Mouse (Mus musculus): Measurements from ENCODE around the gene Tcf7l2. TPM values are rescaled to one million over a fixed set of nuclear protein-coding genes. Genes with fewer than 3 reads are reported as not detected.
A peak's percentile ranks its signal among the peaks of the same experiment; 100 is the strongest.

Gene Tcf7l2
- polyA plus RNA-seq, 1 experiment from 2014 or later: 142 TPM

GRCm38 (mm10) chr19:55747237-55747925 is 5.8 kb downstream of the Tcf7l2 start:
- WGBS: 11% methylated on average over 13 of the region's 13 CpGs
- ATAC-seq (ENCODE audit: insufficient number of reproducible peaks, insufficient read depth, low FRiP score, low TSS enrichment, low read depth): no peak
- peak overlapping the region; percentile 91 for H3K4me2 ChIP-seq
- no peaks in the 10 kb centered on the region for H3K27me3 ChIP-seq
- H3K9ac ChIP-seq: peak overlapping the region; percentile 57
- H3K4me1 ChIP-seq: peaks cover 79% of the 10 kb centered on the region
- H3K9me3 ChIP-seq: no peaks in the 10 kb centered on the region
- no peaks in the 10 kb centered on the region for H3K36me3 ChIP-seq
- H3K27ac ChIP-seq: peak overlapping the region; percentile 88
- H3K4me3 ChIP-seq: peak overlapping the region; percentile 28

- H3K4me3 ChIP-seq: peak overlapping the region; percentile 28
These were observed 6.3 kb downstream of the Tcf7l2 start for GRCm38 (mm10) chr19:55747926-55748291.

GRCm38 (mm10) chr19:55748801-55749200 is 7.2 kb downstream of the Tcf7l2 start:
- Histone ChIP-seq H3K27ac (peak overlapping the region; percentile 88), H3K27me3 (no peaks in the 10 kb centered on the region), H3K4me1 (peaks cover 90% of the 10 kb centered on the region), H3K4me3 (peak overlapping the region; percentile 28), H3K36me3 (no peaks in the 10 kb centered on the region), H3K9me3 (no peaks in the 10 kb centered on the region), H3K4me2 (peak overlapping the region; percentile 91), H3K9ac (peak overlapping the region; percentile 57; the same call in 1 of the 2 replicates)
- 4% methylated on average over 6 of the region's 6 CpGs for WGBS
- no peak for ATAC-seq (ENCODE audit: insufficient number of reproducible peaks, insufficient read depth, low FRiP score, low TSS enrichment, low read depth)

More at GRCm38 (mm10) chr19:55747926-55748291, 6.3 kb downstream of the Tcf7l2 start:
- Histone ChIP-seq H3K36me3 (no peaks in the 10 kb centered on the region), H3K4me2 (peak overlapping the region; percentile 91), H3K27ac (peak overlapping the region; percentile 88), H3K9ac (0 out of 2 replicates have a peak overlapping the region, but pooled peaks have one; percentile 27), H3K27me3 (no peaks in the 10 kb centered on the region), H3K4me1 (peaks cover 84% of the 10 kb centered on the region), H3K9me3 (no peaks in the 10 kb centered on the region)
- ATAC-seq (ENCODE audit: insufficient number of reproducible peaks, insufficient read depth, low FRiP score, low TSS enrichment, low read depth): no peak
- WGBS: 12% methylated on average over 6 of the region's 6 CpGs

GRCm38 (mm10) chr19:55749532-55749931 is 7.9 kb downstream of the Tcf7l2 start:
- Histone ChIP-seq H3K9ac (peak overlapping the region; percentile 57; the same call in 1 of the 2 replicates), H3K36me3 (no peaks in the 10 kb centered on the region), H3K4me1 (peaks cover 95% of the 10 kb centered on the region), H3K9me3 (no peaks in the 10 kb centered on the region), H3K4me3 (peak overlapping the region; percentile 28), H3K27me3 (no peaks in the 10 kb centered on the region), H3K4me2 (peak overlapping the region; percentile 91), H3K27ac (peak overlapping the region; percentile 88)
- ATAC-seq (ENCODE audit: insufficient number of reproducible peaks, insufficient read depth, low FRiP score, low TSS enrichment, low read depth): 0 out of 2 replicates have a peak, but pooled peaks have one; percentile 29
- WGBS: 5% methylated on average over 7 of the region's 7 CpGs

- Histone ChIP-seq H3K27ac (peak overlapping the region; percentile 73; the same call in 1 of the 2 replicates), H3K9me3 (no peaks in the 10 kb centered on the region), H3K27me3 (no peaks in the 10 kb centered on the region), H3K4me2 (peak overlapping the region; percentile 91), H3K4me1 (peaks cover 91% of the 10 kb centered on the region), H3K36me3 (no peaks in the 10 kb centered on the region), H3K4me3 (peak overlapping the region; percentile 28), H3K9ac (no peak overlapping the region)
- WGBS: 16% methylated on average over 13 of the region's 13 CpGs
- no peak for ATAC-seq (ENCODE audit: insufficient number of reproducible peaks, insufficient read depth, low FRiP score, low TSS enrichment, low read depth)
These were observed 8.4 kb downstream of the Tcf7l2 start for GRCm38 (mm10) chr19:55750048-55750447.

GRCm38 (mm10) chr19:55750465-55750864 is 8.8 kb downstream of the Tcf7l2 start:
- no peak overlapping the region for H3K9ac ChIP-seq
- no peaks in the 10 kb centered on the region for H3K9me3 ChIP-seq
- H3K4me1 ChIP-seq: peaks cover 87% of the 10 kb centered on the region
- peak overlapping the region; percentile 91 for H3K4me2 ChIP-seq
- peak overlapping the region; percentile 73; the same call in 1 of the 2 replicates for H3K27ac ChIP-seq
- H3K27me3 ChIP-seq: no peaks in the 10 kb centered on the region
- WGBS: 23% methylated on average over 7 of the region's 7 CpGs
- peaks cover 2% of the 10 kb centered on the region for H3K36me3 ChIP-seq
- no peak for ATAC-seq (ENCODE audit: insufficient number of reproducible peaks, insufficient read depth, low FRiP score, low TSS enrichment, low read depth)
- H3K4me3 ChIP-seq: peak overlapping the region; percentile 28; the same call in 1 of the 2 replicates

GRCm38 (mm10) chr19:55752861-55753260 is 11.2 kb downstream of the Tcf7l2 start:
- no peaks in the 10 kb centered on the region for H3K9me3 ChIP-seq
- ATAC-seq (ENCODE audit: insufficient number of reproducible peaks, insufficient read depth, low FRiP score, low TSS enrichment, low read depth): no peak
- 0 out of 2 replicates have a peak overlapping the region, but pooled peaks have one; percentile 55 for H3K27ac ChIP-seq
- WGBS: 41% methylated on average over 8 of the region's 8 CpGs
- no peaks in the 10 kb centered on the region for H3K27me3 ChIP-seq
- H3K4me3 ChIP-seq: no peak overlapping the region
- H3K4me2 ChIP-seq: no peak overlapping the region
- H3K4me1 ChIP-seq: peaks cover 84% of the 10 kb centered on the region
- peaks cover 19% of the 10 kb centered on the region for H3K36me3 ChIP-seq
- no peak overlapping the region for H3K9ac ChIP-seq

- H3K9me3 ChIP-seq: no peaks in the 10 kb centered on the region
- H3K4me1 ChIP-seq: peaks cover 77% of the 10 kb centered on the region
- H3K9ac ChIP-seq: no peak overlapping the region
- H3K27me3 ChIP-seq: no peaks in the 10 kb centered on the region
- whole genome bisulfite sequencing: 65% methylated on average over 7 of the region's 7 CpGs
- H3K27ac ChIP-seq: no peak overlapping the region
- H3K4me2 ChIP-seq: no peak overlapping the region
- no peak overlapping the region for H3K4me3 ChIP-seq
- ATAC-seq (ENCODE audit: insufficient number of reproducible peaks, insufficient read depth, low FRiP score, low TSS enrichment, low read depth): no peak
- H3K36me3 ChIP-seq: peaks cover 20% of the 10 kb centered on the region
These were observed 12.7 kb downstream of the Tcf7l2 start for GRCm38 (mm10) chr19:55754303-55754702.

GRCm38 (mm10) chr19:55755462-55755861 is 13.8 kb downstream of the Tcf7l2 start:
- no peaks in the 10 kb centered on the region for H3K27me3 ChIP-seq
- no peak for ATAC-seq (ENCODE audit: insufficient number of reproducible peaks, insufficient read depth, low FRiP score, low TSS enrichment, low read depth)
- no peak overlapping the region for H3K4me3 ChIP-seq
- 93% methylated on average over 9 of the region's 9 CpGs for WGBS
- H3K4me1 ChIP-seq: peaks cover 68% of the 10 kb centered on the region
- H3K9me3 ChIP-seq: no peaks in the 10 kb centered on the region
- no peak overlapping the region for H3K27ac ChIP-seq
- H3K36me3 ChIP-seq: peaks cover 20% of the 10 kb centered on the region
- no peak overlapping the region for H3K4me2 ChIP-seq
- no peak overlapping the region for H3K9ac ChIP-seq

- no peak overlapping the region for H3K4me3 ChIP-seq
- peaks cover 22% of the 10 kb centered on the region for H3K36me3 ChIP-seq
- H3K4me1 ChIP-seq: peaks cover 59% of the 10 kb centered on the region
- H3K9me3 ChIP-seq: no peaks in the 10 kb centered on the region
- WGBS: 56% methylated on average over 8 of the region's 8 CpGs
- peak overlapping the region; percentile 14; the same call in 1 of the 2 replicates for H3K27ac ChIP-seq
- H3K4me2 ChIP-seq: no peak overlapping the region
- no peak for ATAC-seq (ENCODE audit: insufficient number of reproducible peaks, insufficient read depth, low FRiP score, low TSS enrichment, low read depth)
- H3K9ac ChIP-seq: no peak overlapping the region
- H3K27me3 ChIP-seq: no peaks in the 10 kb centered on the region
These were observed 15.1 kb downstream of the Tcf7l2 start for GRCm38 (mm10) chr19:55756707-55757106.

GRCm38 (mm10) chr19:55757403-55757802 is 15.8 kb downstream of the Tcf7l2 start:
- no peak for ATAC-seq (ENCODE audit: insufficient number of reproducible peaks, insufficient read depth, low FRiP score, low TSS enrichment, low read depth)
- WGBS: 79% methylated on average over 6 of the region's 6 CpGs
- H3K27ac ChIP-seq: no peak overlapping the region

GRCm38 (mm10) chr19:55758158-55758557 is 16.5 kb downstream of the Tcf7l2 start:
- no peak overlapping the region for H3K4me3 ChIP-seq
- no peak overlapping the region for H3K27ac ChIP-seq
- no peaks in the 10 kb centered on the region for H3K9me3 ChIP-seq
- H3K36me3 ChIP-seq: peaks cover 33% of the 10 kb centered on the region
- peaks cover 55% of the 10 kb centered on the region for H3K4me1 ChIP-seq
- no peak overlapping the region for H3K4me2 ChIP-seq
- no peaks in the 10 kb centered on the region for H3K27me3 ChIP-seq
- H3K9ac ChIP-seq: no peak overlapping the region
- ATAC-seq (ENCODE audit: insufficient number of reproducible peaks, insufficient read depth, low FRiP score, low TSS enrichment, low read depth): no peak

More at GRCm38 (mm10) chr19:55757403-55757802, 15.8 kb downstream of the Tcf7l2 start:
- Histone ChIP-seq H3K4me1 (peaks cover 55% of the 10 kb centered on the region), H3K27me3 (no peaks in the 10 kb centered on the region), H3K36me3 (peaks cover 29% of the 10 kb centered on the region), H3K4me2 (no peak overlapping the region), H3K9me3 (no peaks in the 10 kb centered on the region), H3K4me3 (no peak overlapping the region), H3K9ac (no peak overlapping the region)
